Mouse (Mus musculus): ENCODE results near the gene Slc24a4. TPM values are rescaled to one million over a fixed set of nuclear protein-coding genes. Genes with fewer than 3 reads are reported as not detected.

Slc24a4 gene
- polyA plus RNA-seq, 1 experiment from 2014 or later = 0.54 TPM

GRCm38 (mm10) chr12:102148746-102149145 is 20.2 kb downstream of the Slc24a4 start:
- H3K27me3 ChIP-seq (ENCODE audit: control insufficient read depth, insufficient read depth, low read length) = no peaks in the 10 kb centered on the region
- H3K9me3 ChIP-seq (ENCODE audit: control insufficient read depth, low read length) = no peaks in the 10 kb centered on the region
- 75% methylated on average over 2 of the region's 2 CpGs for WGBS
- no peak overlapping the region for H3K27ac ChIP-seq (ENCODE audit: low read depth, low read length)
- DNase-seq (ENCODE audit: low spot score) (no peak), ATAC-seq (ENCODE audit: low FRiP score) (no peak)
- H3K36me3 ChIP-seq (ENCODE audit: control insufficient read depth, insufficient read depth, low read length) = no peaks in the 10 kb centered on the region
- no peak overlapping the region for H3K4me2 ChIP-seq (replicated peaks; ENCODE audit: low read depth, low read length)
- H3K4me3 ChIP-seq (ENCODE audit: low read depth, low read length) = no peak overlapping the region
- no peaks in the 10 kb centered on the region for H3K4me1 ChIP-seq (replicated peaks; ENCODE audit: control insufficient read depth, insufficient read depth, low read length)
- no peak overlapping the region for H3K9ac ChIP-seq (ENCODE audit: low read depth, low read length)

GRCm38 (mm10) chr12:102151185-102151584 is 22.7 kb downstream of the Slc24a4 start:
- H3K9me3 ChIP-seq (ENCODE audit: control insufficient read depth, low read length) = no peaks in the 10 kb centered on the region
- H3K36me3 ChIP-seq (ENCODE audit: control insufficient read depth, insufficient read depth, low read length) = no peaks in the 10 kb centered on the region
- no peaks in the 10 kb centered on the region for H3K4me1 ChIP-seq (replicated peaks; ENCODE audit: control insufficient read depth, insufficient read depth, low read length)
- H3K27ac ChIP-seq (ENCODE audit: low read depth, low read length) = no peak overlapping the region
- no peak overlapping the region for H3K4me3 ChIP-seq (ENCODE audit: low read depth, low read length)
- no peaks in the 10 kb centered on the region for H3K27me3 ChIP-seq (ENCODE audit: control insufficient read depth, insufficient read depth, low read length)
- H3K4me2 ChIP-seq (replicated peaks; ENCODE audit: low read depth, low read length) = no peak overlapping the region
- no peak for DNase-seq (ENCODE audit: low spot score)
- no peak overlapping the region for H3K9ac ChIP-seq (ENCODE audit: low read depth, low read length)
- no peak for ATAC-seq (ENCODE audit: low FRiP score)
- WGBS = 87% methylated on average over 7 of the region's 7 CpGs

- WGBS = 90% methylated on average over 7 of the region's 7 CpGs
- H3K4me1 ChIP-seq (replicated peaks; ENCODE audit: control insufficient read depth, insufficient read depth, low read length) = no peaks in the 10 kb centered on the region
- no peak for DNase-seq (ENCODE audit: low spot score)
Observed at GRCm38 (mm10) chr12:102153796-102154195, 25.3 kb downstream of the Slc24a4 start.

GRCm38 (mm10) chr12:102154815-102155214 is 26.3 kb downstream of the Slc24a4 start:
- no peaks in the 10 kb centered on the region for H3K27me3 ChIP-seq (ENCODE audit: control insufficient read depth, insufficient read depth, low read length)
- H3K4me1 ChIP-seq (replicated peaks; ENCODE audit: control insufficient read depth, insufficient read depth, low read length) = no peaks in the 10 kb centered on the region
- no peak overlapping the region for H3K4me3 ChIP-seq (ENCODE audit: low read depth, low read length)
- H3K4me2 ChIP-seq (replicated peaks; ENCODE audit: low read depth, low read length) = no peak overlapping the region
- H3K9me3 ChIP-seq (ENCODE audit: control insufficient read depth, low read length) = no peaks in the 10 kb centered on the region
- WGBS = 69% methylated on average over 1 of the region's 1 CpGs
- no peak overlapping the region for H3K9ac ChIP-seq (ENCODE audit: low read depth, low read length)
- H3K27ac ChIP-seq (ENCODE audit: low read depth, low read length) = no peak overlapping the region
- ATAC-seq (ENCODE audit: low FRiP score) (no peak), DNase-seq (ENCODE audit: low spot score) (no peak)
- no peaks in the 10 kb centered on the region for H3K36me3 ChIP-seq (ENCODE audit: control insufficient read depth, insufficient read depth, low read length)

More at GRCm38 (mm10) chr12:102153796-102154195, 25.3 kb downstream of the Slc24a4 start:
- H3K36me3 ChIP-seq (ENCODE audit: control insufficient read depth, insufficient read depth, low read length) = no peaks in the 10 kb centered on the region
- H3K4me3 ChIP-seq (ENCODE audit: low read depth, low read length) = no peak overlapping the region
- H3K9ac ChIP-seq (ENCODE audit: low read depth, low read length) = no peak overlapping the region
- no peak overlapping the region for H3K27ac ChIP-seq (ENCODE audit: low read depth, low read length)
- no peaks in the 10 kb centered on the region for H3K27me3 ChIP-seq (ENCODE audit: control insufficient read depth, insufficient read depth, low read length)
- no peak overlapping the region for H3K4me2 ChIP-seq (replicated peaks; ENCODE audit: low read depth, low read length)
- no peaks in the 10 kb centered on the region for H3K9me3 ChIP-seq (ENCODE audit: control insufficient read depth, low read length)
- ATAC-seq (ENCODE audit: low FRiP score) = no peak

GRCm38 (mm10) chr12:102164632-102165031 is 36.1 kb downstream of the Slc24a4 start:
- Histone ChIP-seq H3K4me1 (replicated peaks; ENCODE audit: control insufficient read depth, insufficient read depth, low read length) (no peaks in the 10 kb centered on the region), H3K36me3 (ENCODE audit: control insufficient read depth, insufficient read depth, low read length) (no peaks in the 10 kb centered on the region), H3K9ac (ENCODE audit: low read depth, low read length) (no peak overlapping the region), H3K27ac (ENCODE audit: low read depth, low read length) (no peak overlapping the region), H3K9me3 (ENCODE audit: control insufficient read depth, low read length) (no peaks in the 10 kb centered on the region), H3K27me3 (ENCODE audit: control insufficient read depth, insufficient read depth, low read length) (no peaks in the 10 kb centered on the region), H3K4me3 (ENCODE audit: low read depth, low read length) (no peak overlapping the region), H3K4me2 (replicated peaks; ENCODE audit: low read depth, low read length) (no peak overlapping the region)
- DNase-seq (ENCODE audit: low spot score) (no peak), ATAC-seq (ENCODE audit: low FRiP score) (no peak)
- 95% methylated on average over 7 of the region's 7 CpGs for WGBS

GRCm38 (mm10) chr12:102166691-102167261 is 38.2 kb downstream of the Slc24a4 start:
- no peak overlapping the region for H3K4me3 ChIP-seq (ENCODE audit: low read depth, low read length)
- 66% methylated on average over 5 of the region's 5 CpGs for WGBS
- no peaks in the 10 kb centered on the region for H3K36me3 ChIP-seq (ENCODE audit: control insufficient read depth, insufficient read depth, low read length)
- H3K27me3 ChIP-seq (ENCODE audit: control insufficient read depth, insufficient read depth, low read length) = no peaks in the 10 kb centered on the region
- no peak overlapping the region for H3K4me2 ChIP-seq (replicated peaks; ENCODE audit: low read depth, low read length)
- no peaks in the 10 kb centered on the region for H3K9me3 ChIP-seq (ENCODE audit: control insufficient read depth, low read length)
- H3K4me1 ChIP-seq (replicated peaks; ENCODE audit: control insufficient read depth, insufficient read depth, low read length) = no peaks in the 10 kb centered on the region
- DNase-seq (ENCODE audit: low spot score) (no peak), ATAC-seq (ENCODE audit: low FRiP score) (no peak)
- no peak overlapping the region for H3K9ac ChIP-seq (ENCODE audit: low read depth, low read length)
- no peak overlapping the region for H3K27ac ChIP-seq (ENCODE audit: low read depth, low read length)

- ATAC-seq (ENCODE audit: low FRiP score) (no peak), DNase-seq (ENCODE audit: low spot score) (no peak)
- Histone ChIP-seq H3K4me2 (replicated peaks; ENCODE audit: low read depth, low read length) (no peak overlapping the region), H3K4me3 (ENCODE audit: low read depth, low read length) (no peak overlapping the region), H3K9me3 (ENCODE audit: control insufficient read depth, low read length) (no peaks in the 10 kb centered on the region), H3K27ac (ENCODE audit: low read depth, low read length) (no peak overlapping the region), H3K36me3 (ENCODE audit: control insufficient read depth, insufficient read depth, low read length) (no peaks in the 10 kb centered on the region), H3K27me3 (ENCODE audit: control insufficient read depth, insufficient read depth, low read length) (no peaks in the 10 kb centered on the region), H3K4me1 (replicated peaks; ENCODE audit: control insufficient read depth, insufficient read depth, low read length) (no peaks in the 10 kb centered on the region), H3K9ac (ENCODE audit: low read depth, low read length) (no peak overlapping the region)
- WGBS = 88% methylated on average over 5 of the region's 5 CpGs
Observed at GRCm38 (mm10) chr12:102167302-102167701, 38.8 kb downstream of the Slc24a4 start.

- DNase-seq (ENCODE audit: low spot score) (no peak), ATAC-seq (ENCODE audit: low FRiP score) (no peak)
- 93% methylated on average over 11 of the region's 11 CpGs for WGBS
Observed at GRCm38 (mm10) chr12:102172746-102173145, 44.2 kb downstream of the Slc24a4 start.

GRCm38 (mm10) chr12:102173345-102173744 is 44.8 kb downstream of the Slc24a4 start:
- no peaks in the 10 kb centered on the region for H3K36me3 ChIP-seq (ENCODE audit: control insufficient read depth, insufficient read depth, low read length)
- no peak overlapping the region for H3K27ac ChIP-seq (ENCODE audit: low read depth, low read length)
- H3K4me3 ChIP-seq (ENCODE audit: low read depth, low read length) = no peak overlapping the region
- no peak overlapping the region for H3K4me2 ChIP-seq (replicated peaks; ENCODE audit: low read depth, low read length)
- H3K4me1 ChIP-seq (replicated peaks; ENCODE audit: control insufficient read depth, insufficient read depth, low read length) = no peaks in the 10 kb centered on the region
- 82% methylated on average over 5 of the region's 5 CpGs for WGBS
- no peaks in the 10 kb centered on the region for H3K9me3 ChIP-seq (ENCODE audit: control insufficient read depth, low read length)
- ATAC-seq (ENCODE audit: low FRiP score) (no peak), DNase-seq (ENCODE audit: low spot score) (no peak)
- H3K9ac ChIP-seq (ENCODE audit: low read depth, low read length) = no peak overlapping the region
- no peaks in the 10 kb centered on the region for H3K27me3 ChIP-seq (ENCODE audit: control insufficient read depth, insufficient read depth, low read length)

More at GRCm38 (mm10) chr12:102172746-102173145, 44.2 kb downstream of the Slc24a4 start:
- H3K4me2 ChIP-seq (replicated peaks; ENCODE audit: low read depth, low read length) = no peak overlapping the region
- H3K27me3 ChIP-seq (ENCODE audit: control insufficient read depth, insufficient read depth, low read length) = no peaks in the 10 kb centered on the region
- H3K9ac ChIP-seq (ENCODE audit: low read depth, low read length) = no peak overlapping the region
- H3K4me1 ChIP-seq (replicated peaks; ENCODE audit: control insufficient read depth, insufficient read depth, low read length) = no peaks in the 10 kb centered on the region
- no peaks in the 10 kb centered on the region for H3K9me3 ChIP-seq (ENCODE audit: control insufficient read depth, low read length)
- H3K4me3 ChIP-seq (ENCODE audit: low read depth, low read length) = no peak overlapping the region
- H3K36me3 ChIP-seq (ENCODE audit: control insufficient read depth, insufficient read depth, low read length) = no peaks in the 10 kb centered on the region
- no peak overlapping the region for H3K27ac ChIP-seq (ENCODE audit: low read depth, low read length)

All from hindbrain, embryonic 11.5 days (tissue).